Mouse (Mus musculus) cerebellum, postnatal 25 days (tissue): ENCODE data around the gene Map6.

Source experiments
- DNase-seq, 2 experiments: peaks; one replicate each; pipeline ENCODE4 v3.0.0; 2021; ENCODE audit warnings: mixed read lengths in 2 of 2

Map6 gene

DNA sequence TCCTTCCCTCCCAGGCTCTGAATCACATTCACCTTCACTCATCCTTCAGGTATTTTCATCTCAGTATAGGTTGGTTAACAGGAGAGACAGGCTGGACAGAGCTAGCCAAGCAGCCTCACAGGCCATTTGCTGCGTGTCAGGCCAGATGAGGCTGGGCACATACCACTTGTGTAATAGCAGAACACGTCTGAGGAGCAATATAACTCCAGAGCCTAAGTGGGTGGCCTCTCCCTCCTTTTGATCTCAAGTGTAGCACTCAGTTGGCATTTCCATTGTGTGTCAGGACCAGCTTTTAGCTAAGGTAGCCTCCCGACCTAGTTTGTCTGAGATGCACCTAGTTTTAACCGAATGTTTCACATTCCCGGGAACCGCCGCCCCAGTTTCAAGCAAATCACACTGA lies 49.0 kb downstream of the Map6 start:
- no peak for DNase-seq

DNA sequence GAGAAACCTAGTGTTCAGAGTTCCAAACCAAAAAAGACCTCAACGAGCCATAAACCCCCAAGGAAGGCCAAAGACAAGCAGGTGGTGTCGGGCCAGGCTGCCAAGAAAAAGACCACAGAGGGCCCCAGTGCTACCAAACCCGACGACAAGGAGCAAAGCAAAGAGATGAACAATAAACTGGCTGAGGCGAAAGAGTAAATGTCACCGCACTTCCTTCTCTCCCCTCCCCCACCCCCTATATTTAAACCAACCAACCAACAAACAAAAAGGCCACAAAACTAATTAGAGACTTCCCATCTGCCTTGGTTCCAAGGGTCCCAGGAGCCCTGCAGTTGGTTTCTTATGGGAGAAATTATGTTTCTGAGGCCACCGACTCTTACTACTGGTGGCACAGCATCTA lies 50.2 kb downstream of the Map6 start:
- no peak for DNase-seq

GRCm38 (mm10) chr7:99320524-99320923 lies 53.3 kb downstream of the Map6 start:
- no peak for DNase-seq

DNA sequence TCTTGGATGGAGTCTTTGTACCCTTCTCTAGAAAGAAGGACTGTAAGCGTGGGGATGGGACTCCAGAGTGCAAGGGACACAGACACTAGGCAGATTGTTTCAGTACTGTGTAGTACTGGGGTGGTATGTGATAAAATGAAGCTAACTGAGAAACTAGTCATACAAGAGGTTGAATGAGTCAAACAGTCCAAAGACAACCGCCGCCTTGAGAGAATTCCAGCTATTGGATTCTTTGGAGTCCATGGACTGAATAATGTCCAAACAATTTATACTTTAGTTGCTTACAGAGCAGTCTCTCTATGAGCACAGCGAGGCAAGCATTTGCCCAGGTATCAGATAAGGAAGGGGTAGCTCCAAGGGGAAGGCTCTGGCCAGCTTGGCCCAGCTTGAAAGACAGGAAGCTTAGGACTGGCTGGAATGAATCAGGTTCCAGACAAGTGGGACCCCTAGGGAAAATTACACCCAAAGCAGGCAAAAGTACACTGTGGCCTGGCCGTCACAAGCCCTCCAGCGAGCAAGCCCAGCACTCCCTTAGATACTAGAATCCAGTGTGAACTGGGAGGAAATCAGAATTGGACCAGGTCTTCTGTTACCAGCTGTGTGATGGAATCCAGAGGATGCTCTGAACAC lies 55.6 kb downstream of the Map6 start:
- DNase-seq = no peak

DNA sequence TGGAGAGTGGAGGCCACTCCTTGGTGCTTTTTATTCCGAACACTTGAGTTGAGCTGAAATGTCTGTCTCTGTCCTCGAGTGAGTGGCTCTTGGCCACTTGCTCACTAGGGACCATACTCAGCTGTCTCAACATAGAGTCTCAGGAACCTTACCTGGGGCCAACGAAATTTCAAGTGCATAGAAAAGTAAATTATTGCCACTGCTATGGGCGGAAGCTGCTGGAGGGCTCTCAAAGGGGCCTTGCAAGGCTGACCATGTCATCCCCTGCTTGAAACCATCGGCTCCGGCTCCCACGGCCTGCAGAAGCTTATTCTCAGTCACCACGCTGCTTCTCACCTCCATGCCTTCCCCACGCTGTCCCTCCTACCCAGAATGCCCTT lies 56.1 kb downstream of the Map6 start:
- no peak for DNase-seq

DNA sequence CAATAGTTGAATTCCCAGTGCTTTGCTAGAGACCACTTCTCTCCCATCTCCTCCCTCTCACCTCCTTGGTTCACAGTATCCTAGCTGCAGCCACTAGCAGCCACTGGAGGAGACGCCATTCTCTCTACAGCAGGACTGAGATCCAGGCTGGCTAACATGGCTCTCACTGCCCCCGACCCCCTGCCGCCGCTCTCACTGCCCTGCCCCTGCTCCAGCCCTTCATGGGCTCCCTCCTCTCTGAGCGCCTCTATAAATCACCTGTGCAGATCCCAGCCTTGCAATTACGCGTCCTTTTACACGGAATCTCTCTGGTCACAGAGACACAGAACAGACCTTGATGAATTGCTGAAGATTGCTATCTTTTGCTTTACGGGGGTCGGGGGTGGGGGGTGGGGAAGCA lies 57.6 kb downstream of the Map6 start:
- no peak for DNase-seq

DNA sequence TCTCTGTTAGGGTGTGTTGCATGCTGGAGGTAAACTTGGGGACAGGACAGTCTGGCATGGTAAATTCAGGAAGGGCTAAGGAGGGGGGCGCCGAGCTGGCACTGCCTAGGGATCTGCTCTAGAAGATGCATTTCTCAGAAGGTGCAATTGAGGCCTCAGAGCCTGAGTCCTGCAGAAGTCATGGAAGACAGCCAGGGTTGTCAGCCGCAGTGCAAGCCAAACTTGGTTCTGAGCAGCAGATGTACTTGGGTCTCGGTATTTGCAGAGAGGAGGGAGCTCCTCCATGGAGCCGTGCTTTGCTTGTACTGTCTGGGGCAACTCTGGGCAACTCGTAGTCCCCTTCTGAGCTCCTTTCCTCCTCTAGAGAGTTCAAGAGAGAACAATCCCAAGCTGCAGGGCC lies 58.9 kb downstream of the Map6 start:
- DNase-seq = peak in 1 of 2 experiments; percentile 31

DNA sequence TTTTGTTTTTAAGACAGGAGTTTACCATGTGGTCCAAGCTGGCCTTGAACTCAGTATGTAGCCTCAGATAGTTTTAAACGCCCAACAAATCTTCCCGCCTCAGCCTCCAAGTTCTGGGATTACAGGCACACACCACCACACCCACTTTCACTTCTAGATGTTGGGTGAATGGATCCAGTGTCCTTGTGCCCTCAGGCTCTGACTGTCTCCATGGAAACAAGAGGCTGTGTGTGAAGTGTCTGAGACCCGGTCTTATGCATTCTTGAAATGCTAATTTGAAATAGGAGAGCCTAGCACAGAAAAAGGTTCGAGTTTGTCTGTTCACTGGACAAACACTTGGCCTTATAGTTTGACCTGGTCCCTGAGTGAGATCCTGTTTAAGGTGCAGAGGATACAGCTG lies 61.6 kb downstream of the Map6 start:
- DNase-seq = no peak

GRCm38 (mm10) chr7:99330012-99330411 lies 62.8 kb downstream of the Map6 start:
- DNase-seq = no peak

- peak; percentile 73 to 86 for DNase-seq
These were observed 65.7 kb downstream of the Map6 start for GRCm38 (mm10) chr7:99332774-99333480.

DNA sequence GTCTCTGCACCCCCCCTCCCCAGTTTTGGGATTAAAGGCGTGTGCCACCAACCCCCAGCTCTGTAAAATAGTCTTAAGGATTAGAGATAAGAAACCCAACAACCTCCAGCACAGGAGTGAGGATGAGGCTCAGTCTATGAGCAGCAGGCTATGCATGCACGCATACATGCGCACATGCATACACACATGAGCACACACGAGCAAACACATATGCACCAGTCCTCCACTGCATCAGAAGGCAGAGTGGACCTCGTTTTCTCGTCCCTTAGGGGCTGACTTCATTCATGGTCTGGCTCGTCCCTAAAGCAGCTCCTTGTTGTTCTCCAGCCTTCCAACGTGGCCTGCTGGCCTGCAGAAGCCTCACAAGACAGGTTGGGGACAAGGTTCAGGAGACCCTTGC lies 73.5 kb downstream of the Map6 start:
- DNase-seq = no peak

- no peak for DNase-seq
These were observed 76.3 kb downstream of the Map6 start for GRCm38 (mm10) chr7:99343577-99343976.

DNA sequence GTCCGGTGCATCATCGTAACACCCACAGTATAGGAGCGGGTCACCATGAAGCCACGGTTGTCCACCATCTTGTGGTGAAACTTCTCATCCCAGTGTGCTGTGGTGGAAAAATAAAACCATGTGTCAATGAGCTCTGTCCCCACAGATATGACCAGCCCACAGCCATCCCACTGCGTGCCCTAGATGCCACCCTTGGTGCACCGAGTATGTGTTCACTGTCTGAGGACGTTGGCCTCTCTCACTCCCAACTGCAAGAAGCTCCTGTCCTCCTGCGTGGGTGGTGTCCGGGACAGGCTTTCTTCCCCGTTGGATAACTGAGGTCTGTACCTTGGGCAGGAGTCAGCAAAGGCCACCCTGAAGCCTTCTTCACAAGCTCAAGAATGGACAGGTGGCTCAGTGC lies 80.0 kb downstream of the Map6 start:
- DNase-seq = no peak

GRCm38 (mm10) chr7:99348883-99349282 lies 81.6 kb downstream of the Map6 start:
- no peak for DNase-seq

- no peak for DNase-seq
These were observed 82.8 kb downstream of the Map6 start for GRCm38 (mm10) chr7:99349782-99350720.

GRCm38 (mm10) chr7:99351104-99351801 lies 84.0 kb downstream of the Map6 start:
- DNase-seq = peak; percentile 75 to 80

DNA sequence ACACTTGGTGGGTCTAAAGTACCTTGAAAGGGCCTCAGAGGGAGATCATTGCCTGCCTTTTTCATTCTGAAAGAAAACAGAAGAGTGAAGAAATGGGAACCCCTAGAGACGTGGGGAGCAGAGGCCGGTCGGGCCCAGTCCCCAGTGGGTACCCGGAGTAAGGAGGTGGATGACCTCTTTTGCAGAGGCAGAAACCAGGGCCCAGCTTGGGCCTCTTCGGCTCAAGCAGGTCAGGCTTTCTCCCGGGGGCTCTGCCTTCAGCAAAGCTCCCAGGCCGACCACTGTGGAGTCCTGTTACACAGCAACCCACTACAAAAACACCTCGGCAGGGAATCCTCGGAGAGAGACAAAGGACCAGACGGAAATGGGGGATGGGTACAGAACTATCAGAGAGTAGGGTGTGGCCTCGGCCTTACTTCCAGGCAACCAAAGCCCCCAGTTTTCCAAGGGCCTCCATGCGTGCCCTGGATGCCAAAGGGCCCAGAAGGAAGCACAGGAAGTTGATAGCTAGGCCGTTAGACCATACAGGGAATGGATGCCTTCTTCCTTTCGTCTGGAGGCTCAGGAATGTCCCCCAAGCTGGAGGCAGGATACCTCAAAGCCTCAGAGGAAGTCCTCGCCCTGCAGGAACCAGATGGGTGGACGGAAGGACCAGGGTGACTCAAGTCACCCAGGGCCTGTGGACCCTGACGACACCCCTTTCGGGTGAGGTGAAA lies 84.7 kb downstream of the Map6 start:
- peak; percentile 21 to 28 for DNase-seq

GRCm38 (mm10) chr7:99352526-99353400 lies 85.5 kb downstream of the Map6 start, which contains the start of gene Serpinh1:
Serpinh1 (minus strand) TSS chr7:99353239.
- DNase-seq = peak; percentile 31 to 44

DNA sequence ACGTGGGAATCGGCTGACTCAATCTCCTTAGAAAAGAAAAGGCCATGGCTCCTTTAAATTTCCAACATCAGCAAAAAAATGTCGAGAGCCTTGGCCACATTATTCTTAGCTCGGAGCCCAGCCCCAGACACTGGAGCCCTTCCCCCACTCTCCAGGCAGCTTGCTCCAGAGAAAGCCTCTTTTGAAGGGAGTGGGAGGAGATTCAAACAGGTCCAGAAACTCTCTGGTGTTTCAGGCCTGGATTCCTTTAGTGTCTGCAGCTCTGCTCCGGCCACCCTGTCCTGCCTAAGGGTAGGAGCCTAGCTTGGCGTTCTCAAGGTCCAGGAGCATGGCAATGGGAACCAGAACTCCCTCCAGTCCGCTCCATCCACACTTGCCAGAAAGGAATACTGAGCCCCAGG lies 88.5 kb downstream of the Map6 start:
- DNase-seq = peak in 1 of 2 experiments; percentile 40

DNA sequence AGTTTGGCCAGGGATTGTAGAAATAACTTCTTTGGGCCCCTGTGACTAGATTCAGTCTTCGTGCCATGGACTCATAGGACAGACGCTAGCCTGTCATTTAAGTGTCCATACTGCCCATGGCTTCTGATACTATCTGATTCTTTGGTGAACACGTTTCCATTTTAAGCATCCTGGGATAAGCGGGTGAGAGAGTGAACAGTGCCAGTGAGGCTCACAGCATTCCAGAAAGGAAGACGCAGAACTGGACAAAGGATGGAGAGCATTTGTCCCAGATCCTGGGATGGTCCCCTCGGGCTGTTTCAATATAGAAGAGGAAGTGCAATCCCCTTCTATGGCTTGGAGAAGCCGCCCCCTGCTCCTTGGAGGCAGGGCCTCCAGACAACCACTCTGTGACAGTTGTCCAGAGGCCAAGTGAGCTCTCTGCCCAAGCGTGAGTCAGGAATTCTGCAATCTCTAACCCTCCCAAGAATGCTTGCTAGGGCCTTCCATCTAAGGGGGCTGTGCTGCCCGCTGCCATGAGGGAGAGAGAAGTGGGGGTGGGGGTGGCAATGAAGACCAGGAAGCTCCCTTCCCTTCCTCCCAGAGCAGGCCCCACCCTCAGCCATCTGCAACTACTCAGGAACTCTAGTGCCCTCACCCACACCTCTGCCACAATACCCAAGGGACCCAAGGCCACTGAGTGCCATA lies 89.1 kb downstream of the Map6 start:
- DNase-seq = no peak

DNA sequence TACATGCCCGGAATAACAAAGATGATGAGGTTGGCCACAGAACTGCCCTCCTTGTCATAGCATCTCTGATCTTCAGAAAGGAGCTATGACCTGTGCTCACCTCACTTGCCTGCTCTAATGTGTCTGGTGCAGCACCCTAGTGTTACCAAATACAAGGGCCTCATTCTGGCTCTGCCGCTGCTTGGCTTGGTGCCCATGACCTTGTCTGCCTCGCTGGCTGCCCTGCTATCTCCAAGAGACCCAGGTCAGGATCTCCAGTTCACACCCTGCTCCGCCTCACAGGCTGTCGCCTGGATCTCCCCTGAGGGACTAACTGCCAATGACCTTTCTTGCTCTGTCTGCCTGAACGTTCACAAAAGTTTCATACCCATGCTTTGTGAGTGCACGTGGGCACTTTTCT lies 90.0 kb downstream of the Map6 start:
- DNase-seq = no peak
